Mouse (Mus musculus): ENCODE data around the gene AC131692.1. TPM values are rescaled to one million over a fixed set of nuclear protein-coding genes. Genes with fewer than 3 reads are reported as not detected.

Gene AC131692.1
- polyA plus RNA-seq (2016; fragmentation: Nextera tagmentation; extraction: Ambion mirVana): 0.42 and 0.51 TPM in 2 replicates

DNA sequence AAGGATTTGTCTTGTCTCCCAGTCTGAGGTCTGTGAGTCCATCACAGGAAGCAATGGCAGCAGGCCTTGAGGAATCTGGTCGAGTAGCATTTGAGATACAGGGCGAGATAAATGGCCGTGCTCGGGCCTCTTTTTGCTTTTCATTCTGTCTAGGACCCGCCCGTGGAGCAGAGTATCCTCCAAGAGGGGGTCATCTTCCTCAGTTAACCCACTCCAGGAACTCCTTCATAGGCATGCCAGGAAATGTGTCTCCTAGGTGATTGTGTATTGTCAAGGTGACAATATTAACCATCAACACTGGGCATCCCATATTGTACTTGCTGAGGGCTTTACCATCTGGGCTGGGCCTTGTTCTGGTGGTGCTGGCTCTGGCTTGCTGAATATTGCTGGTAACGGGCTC lies at the start of gene AC131692.1:
Gene AC131692.1, plus strand, starts transcription at position 301 of the 400 bp plus-strand sequence.
- DNase-seq (ENCODE audit: low spot score): no peak
- Histone ChIP-seq H3K4me3 (no peak within 1 kb of the TSS), H3K9me3 (replicated peaks) (no peaks in the 10 kb centered on the region), H3K4me1 (no peaks in the 10 kb centered on the region), H3K27me3 (ENCODE audit: low read depth, poor library complexity, severe bottlenecking) (no peaks in the 10 kb centered on the region), H3K36me3 (peaks cover 92% of the 10 kb centered on the region), H3K27ac (replicated peaks) (no peak within 1 kb of the TSS)
- WGBS: 94% methylated on average over 7 of the region's 7 CpGs

DNA sequence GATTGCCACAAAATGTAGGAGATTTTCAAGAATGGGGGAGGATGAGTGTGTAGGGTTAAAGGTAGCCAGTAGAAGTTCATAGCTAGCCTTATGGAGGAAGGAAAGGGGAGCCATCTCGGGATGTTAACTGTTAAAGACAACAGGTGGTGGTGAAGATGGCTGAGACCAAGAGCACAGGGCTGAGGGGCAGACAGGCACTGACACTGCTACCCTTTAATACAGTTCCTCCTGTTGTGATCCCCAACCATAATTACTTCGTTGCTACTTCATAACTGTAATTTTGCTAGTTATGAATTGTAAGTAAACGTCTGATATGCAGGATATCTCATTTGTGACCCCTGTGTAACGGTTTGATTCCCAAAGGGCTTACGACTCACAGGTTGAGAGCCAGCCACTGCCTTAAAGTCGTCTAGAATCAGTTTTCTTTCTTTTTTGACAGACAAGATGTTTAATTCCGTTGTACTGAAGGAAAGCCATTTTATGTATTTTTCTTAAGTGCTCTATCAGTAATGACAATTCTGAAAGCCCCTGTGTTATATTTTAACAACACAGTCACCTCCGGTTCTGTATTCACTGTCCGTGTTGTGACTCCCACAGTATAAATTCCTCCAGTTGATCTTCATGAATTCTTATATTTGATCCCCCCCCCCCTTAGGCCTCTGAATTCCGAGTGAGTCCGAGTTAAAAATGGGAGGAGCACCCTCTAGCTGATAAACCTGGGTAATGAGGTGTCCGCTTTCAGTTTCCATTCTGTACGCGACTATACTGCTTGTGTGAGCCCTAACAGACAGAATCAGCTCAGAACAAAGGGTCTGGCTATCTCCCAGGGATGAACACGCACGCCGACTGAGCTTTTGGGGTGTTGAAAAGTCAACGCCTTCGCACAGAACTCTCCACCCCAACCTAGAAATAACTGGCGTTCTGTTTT lies 48.6 kb upstream of the AC131692.1 start:
- 25% methylated on average over 20 of the region's 20 CpGs for WGBS
- Histone ChIP-seq H3K4me1 (peaks cover 33% of the 10 kb centered on the region), H3K36me3 (peaks cover 34% of the 10 kb centered on the region), H3K27ac (replicated peaks) (peak overlapping the region; percentile 99), H3K27me3 (ENCODE audit: low read depth, poor library complexity, severe bottlenecking) (no peaks in the 10 kb centered on the region), H3K9me3 (replicated peaks) (no peaks in the 10 kb centered on the region), H3K4me3 (peak overlapping the region; percentile 97)
- no peak for DNase-seq (ENCODE audit: low spot score)

DNA sequence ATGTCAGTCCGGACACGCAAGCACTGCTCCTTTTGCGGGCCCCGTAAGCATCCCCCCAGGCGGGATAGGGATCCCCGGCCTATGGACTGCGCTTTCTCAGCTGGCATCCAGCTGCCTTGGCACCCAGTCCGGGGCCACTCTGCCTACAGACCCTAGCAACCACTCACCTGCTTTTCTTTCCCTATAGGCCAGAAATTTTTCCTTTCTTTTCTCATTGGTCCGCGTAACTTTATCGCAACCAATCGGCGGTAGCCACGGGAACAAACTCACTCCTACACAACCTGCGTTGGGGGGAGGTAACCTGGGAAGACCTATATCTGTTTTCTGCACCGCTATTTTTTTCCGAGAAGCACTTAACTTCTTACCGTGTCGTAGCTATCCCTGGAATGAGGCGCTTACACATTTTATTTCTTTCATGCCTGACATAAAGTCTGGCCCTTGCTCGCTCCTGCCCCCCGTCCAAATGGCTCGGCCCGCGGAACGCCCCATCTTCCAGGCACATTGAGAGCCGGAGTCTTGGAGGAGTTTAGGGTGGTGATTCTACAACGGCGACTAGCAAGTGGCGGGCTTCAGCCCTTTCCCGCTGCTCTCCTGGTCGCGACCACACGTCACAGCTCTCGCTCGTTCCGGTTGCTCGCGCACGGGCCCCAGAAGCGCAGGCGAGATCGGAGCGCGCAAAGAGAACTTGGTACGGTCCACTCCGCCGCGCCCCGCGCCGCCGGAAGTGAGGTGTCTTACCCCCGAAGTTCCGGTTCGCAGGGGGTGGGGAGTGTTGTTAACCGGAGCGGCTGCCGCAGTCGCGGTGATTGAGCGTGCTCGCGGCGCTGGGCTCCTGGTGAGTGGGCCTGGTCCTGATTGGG lies 47.7 kb upstream of the AC131692.1 start, which contains the start of gene Syvn1:
Gene Syvn1, plus strand, starts transcription at position 283 of the 860 bp plus-strand sequence.
- peak; percentile 92 for DNase-seq (ENCODE audit: low spot score)
- under 1% methylated on average over 65 of the region's 65 CpGs for WGBS
- Histone ChIP-seq H3K4me1 (peaks cover 31% of the 10 kb centered on the region), H3K9me3 (replicated peaks) (no peaks in the 10 kb centered on the region), H3K27me3 (ENCODE audit: low read depth, poor library complexity, severe bottlenecking) (no peaks in the 10 kb centered on the region), H3K4me3 (peak within 1 kb of the TSS; percentile 97), H3K27ac (replicated peaks) (peak within 1 kb of the TSS; percentile 99), H3K36me3 (peaks cover 43% of the 10 kb centered on the region)

DNA sequence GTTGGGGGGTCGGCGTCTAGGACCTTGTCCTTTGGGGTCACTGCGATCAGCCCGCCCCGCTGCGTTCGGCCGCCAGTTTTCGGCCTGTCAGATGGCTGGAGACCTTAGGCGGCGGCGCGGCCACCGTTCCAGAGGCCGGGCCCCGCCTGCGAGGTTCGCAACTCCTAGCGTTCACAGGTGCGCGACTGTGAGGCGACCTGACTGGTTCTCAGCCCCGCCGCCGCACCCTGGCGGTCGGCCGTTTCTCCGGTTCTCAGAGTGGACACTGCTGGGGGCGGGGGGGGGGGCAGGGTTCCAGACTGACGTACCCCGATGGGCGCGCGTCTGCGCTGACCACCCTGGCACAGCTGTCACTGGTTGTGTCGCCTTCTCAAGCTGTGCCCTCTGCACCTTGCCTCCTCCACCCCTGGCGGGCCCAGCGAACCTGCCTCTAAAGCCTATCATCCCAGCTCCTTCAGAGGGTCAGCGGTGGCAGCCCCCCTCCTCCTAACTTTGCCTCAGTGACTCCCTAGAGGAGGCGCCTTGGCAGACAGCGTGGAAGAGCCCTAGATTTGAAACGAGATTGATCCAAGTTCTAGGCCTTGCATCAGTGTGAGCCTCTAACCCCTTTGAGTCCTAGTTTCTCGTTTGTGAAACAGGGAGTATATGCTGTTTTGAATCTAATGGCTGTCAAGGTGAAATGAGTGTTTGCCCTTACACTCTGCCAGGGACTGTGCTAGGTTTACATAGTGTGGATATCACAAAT lies 46.9 kb upstream of the AC131692.1 start:
- 3% methylated on average over 44 of the region's 44 CpGs for WGBS
- Histone ChIP-seq H3K4me1 (peaks cover 24% of the 10 kb centered on the region), H3K4me3 (peak overlapping the region; percentile 97), H3K27me3 (ENCODE audit: low read depth, poor library complexity, severe bottlenecking) (no peaks in the 10 kb centered on the region), H3K9me3 (replicated peaks) (no peaks in the 10 kb centered on the region), H3K36me3 (peaks cover 51% of the 10 kb centered on the region), H3K27ac (replicated peaks) (peak overlapping the region; percentile 99)
- no peak for DNase-seq (ENCODE audit: low spot score)

DNA sequence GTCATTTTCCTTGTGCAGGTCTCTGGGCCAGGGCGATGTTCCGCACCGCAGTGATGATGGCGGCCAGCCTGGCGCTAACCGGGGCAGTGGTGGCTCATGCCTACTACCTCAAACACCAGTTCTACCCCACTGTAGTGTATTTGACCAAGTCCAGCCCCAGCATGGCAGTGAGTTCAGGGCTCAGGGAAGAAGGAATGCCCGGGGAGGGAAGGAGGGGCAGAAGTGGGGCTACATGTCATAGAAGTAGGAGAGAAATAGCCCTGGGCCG lies 46.4 kb upstream of the AC131692.1 start:
- H3K36me3 ChIP-seq: peaks cover 56% of the 10 kb centered on the region
- DNase-seq (ENCODE audit: low spot score): no peak
- H3K27me3 ChIP-seq (ENCODE audit: low read depth, poor library complexity, severe bottlenecking): no peaks in the 10 kb centered on the region
- no peaks in the 10 kb centered on the region for H3K9me3 ChIP-seq (replicated peaks)
- H3K27ac ChIP-seq (replicated peaks): no peak overlapping the region
- WGBS: 89% methylated on average over 8 of the region's 8 CpGs
- H3K4me1 ChIP-seq: peaks cover 23% of the 10 kb centered on the region
- peak overlapping the region; percentile 97 for H3K4me3 ChIP-seq

DNA sequence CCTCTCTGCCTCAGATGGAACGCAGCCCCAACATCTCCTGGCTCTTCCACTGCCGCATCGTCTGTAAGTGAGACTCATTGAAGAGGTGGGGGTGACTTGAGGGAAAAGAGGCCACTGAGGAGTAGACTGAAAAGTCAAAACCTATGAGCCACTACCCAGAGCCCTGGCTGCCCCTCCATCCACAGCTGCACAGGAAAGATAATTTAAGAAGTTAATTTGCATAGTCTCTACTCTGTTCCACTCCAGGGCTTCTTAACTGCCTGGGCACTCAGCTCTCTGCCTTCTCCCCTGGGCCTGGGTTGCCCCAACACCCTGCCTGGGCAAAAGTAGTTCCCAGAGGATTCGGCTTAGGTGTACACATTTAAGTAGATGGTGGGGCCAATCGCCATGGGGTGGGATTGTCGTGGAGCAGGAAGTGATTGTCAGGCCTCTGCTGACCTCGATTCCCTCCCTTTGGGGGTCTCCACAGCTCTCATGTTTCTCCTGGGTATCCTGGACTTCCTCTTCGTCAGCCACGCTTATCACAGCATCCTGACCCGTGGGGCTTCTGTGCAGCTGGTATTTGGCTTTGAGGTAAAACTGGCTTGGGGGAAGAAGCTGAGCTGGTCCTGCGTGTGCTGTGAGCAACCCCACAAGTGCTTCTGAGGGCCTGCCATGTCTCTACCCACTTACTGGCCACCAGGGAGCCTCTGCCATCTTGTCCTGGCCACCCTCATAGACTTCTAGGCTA lies 45.4 kb upstream of the AC131692.1 start:
- H3K36me3 ChIP-seq: peaks cover 66% of the 10 kb centered on the region
- no peaks in the 10 kb centered on the region for H3K27me3 ChIP-seq (ENCODE audit: low read depth, poor library complexity, severe bottlenecking)
- DNase-seq (ENCODE audit: low spot score): no peak
- H3K9me3 ChIP-seq (replicated peaks): no peaks in the 10 kb centered on the region
- peak overlapping the region; percentile 97 for H3K4me3 ChIP-seq
- H3K27ac ChIP-seq (replicated peaks): no peak overlapping the region
- peaks cover 23% of the 10 kb centered on the region for H3K4me1 ChIP-seq
- WGBS: 91% methylated on average over 11 of the region's 11 CpGs

DNA sequence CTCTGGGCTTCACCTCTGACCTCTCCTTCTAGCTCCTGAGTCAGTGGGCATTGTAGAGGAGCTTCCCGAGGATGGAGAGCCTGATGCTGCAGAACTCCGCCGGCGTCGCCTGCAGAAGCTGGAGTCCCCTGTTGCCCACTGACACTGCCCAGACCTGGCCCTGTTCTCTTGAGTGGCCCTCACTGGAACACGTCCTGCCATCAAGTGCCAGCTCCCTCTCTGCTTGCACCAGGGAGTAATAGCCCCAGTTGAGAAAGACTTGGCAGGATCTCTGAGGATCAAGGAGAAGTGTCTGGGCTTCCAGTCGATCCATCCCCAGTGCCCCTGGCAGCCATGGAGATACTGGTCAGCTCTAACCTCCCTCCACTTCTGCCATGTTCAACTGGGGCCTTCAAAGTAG lies 41.7 kb upstream of the AC131692.1 start:
- H3K4me3 ChIP-seq: peak overlapping the region; percentile 8; the same call in 1 of the 2 replicates
- H3K4me1 ChIP-seq: peaks cover 20% of the 10 kb centered on the region
- H3K27ac ChIP-seq (replicated peaks): no peak overlapping the region
- WGBS: 88% methylated on average over 7 of the region's 7 CpGs
- H3K9me3 ChIP-seq (replicated peaks): no peaks in the 10 kb centered on the region
- DNase-seq (ENCODE audit: low spot score): no peak
- peaks cover 83% of the 10 kb centered on the region for H3K36me3 ChIP-seq
- H3K27me3 ChIP-seq (ENCODE audit: low read depth, poor library complexity, severe bottlenecking): no peaks in the 10 kb centered on the region

DNA sequence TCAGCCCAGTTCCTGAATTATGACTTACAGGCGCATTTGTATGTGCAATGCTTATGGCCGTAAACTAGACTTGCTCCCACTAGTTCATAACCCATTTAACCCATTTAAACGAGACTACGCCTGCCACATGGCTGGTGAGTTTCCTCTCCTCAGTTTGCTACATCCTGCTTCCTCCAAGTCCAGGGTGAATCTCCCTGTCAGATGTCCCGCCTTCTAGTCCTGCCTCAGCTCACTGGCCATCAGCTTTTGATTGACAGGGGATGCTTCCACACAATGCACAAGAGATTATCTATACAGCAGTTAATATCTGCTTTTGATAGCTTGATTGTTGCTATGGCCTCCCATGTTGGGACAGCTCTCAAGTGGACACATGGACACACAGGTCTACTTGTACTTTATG lies 39.9 kb upstream of the AC131692.1 start:
- Histone ChIP-seq H3K27ac (replicated peaks) (no peak overlapping the region), H3K4me3 (no peak overlapping the region), H3K9me3 (replicated peaks) (no peaks in the 10 kb centered on the region), H3K36me3 (peaks cover 77% of the 10 kb centered on the region), H3K27me3 (ENCODE audit: low read depth, poor library complexity, severe bottlenecking) (no peaks in the 10 kb centered on the region), H3K4me1 (peaks cover 20% of the 10 kb centered on the region)
- no peak for DNase-seq (ENCODE audit: low spot score)
- 91% methylated on average over 5 of the region's 5 CpGs for WGBS

DNA sequence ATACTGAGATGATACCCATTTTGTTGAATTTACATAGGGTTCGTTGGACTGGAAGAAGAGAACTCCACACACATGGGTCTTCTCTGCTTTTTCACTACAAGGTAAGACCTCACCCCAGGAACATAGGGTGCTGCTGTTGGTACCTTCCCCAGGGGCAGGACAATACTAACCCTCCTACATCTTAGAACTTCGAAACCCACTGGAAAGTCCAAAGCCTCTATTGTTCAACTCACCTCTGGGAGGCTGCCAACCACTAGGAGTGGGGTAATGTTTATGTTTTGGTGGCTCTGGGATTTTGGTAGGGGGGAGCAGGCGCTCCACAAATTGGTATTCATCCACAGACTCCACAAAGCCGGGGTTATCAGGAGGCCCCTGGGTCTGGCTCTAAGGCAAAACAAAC lies 37.5 kb upstream of the AC131692.1 start:
- Histone ChIP-seq H3K27me3 (ENCODE audit: low read depth, poor library complexity, severe bottlenecking) (no peaks in the 10 kb centered on the region), H3K9me3 (replicated peaks) (no peaks in the 10 kb centered on the region), H3K4me3 (peak overlapping the region; percentile 92), H3K27ac (replicated peaks) (peak overlapping the region; percentile 96; the same call in 1 of the 2 replicates), H3K36me3 (peaks cover 64% of the 10 kb centered on the region), H3K4me1 (peaks cover 30% of the 10 kb centered on the region)
- no peak for DNase-seq (ENCODE audit: low spot score)
- 65% methylated on average over 4 of the region's 4 CpGs for WGBS

DNA sequence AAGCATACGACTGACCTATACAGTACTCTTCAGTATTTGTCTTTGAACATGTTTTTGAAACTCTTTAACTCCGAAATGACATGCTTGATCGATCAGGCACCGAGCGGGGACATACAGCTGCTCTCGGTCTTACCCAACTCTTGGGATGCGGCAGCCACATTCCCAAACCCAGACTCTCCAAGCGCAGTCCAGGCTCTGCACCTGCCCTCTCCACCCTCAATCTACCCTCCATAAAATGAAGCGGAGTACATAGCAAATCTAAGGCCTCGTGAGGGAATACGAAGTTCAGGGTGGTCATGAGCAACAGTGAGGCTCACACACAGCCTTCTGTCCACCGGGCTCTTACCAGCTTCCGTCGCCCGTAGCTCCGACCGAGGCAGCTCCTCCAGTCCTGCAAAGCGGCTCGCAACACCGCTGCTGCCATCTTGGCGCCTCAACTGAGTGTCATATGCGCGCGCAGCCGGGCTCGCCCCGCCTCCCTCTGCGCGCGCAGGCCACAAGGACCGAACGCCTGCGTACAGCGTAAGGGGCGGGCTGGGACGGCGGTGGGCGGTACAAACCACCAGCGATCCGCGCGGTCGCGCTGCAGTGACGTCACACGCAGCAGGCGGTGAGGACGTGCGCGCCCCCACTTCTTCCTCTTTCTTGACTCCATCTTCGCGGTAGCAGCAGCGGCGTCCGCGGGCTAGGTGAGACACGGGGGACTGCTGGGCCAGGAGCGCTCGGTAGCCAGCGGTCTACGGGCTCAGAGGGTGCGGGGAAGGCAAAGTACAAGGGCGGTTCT lies 36.7 kb upstream of the AC131692.1 start, which contains the start of the genes Mrpl49 and Fau:
Gene Mrpl49, minus strand, starts transcription at position 473 of the 784 bp plus-strand sequence.
Gene Fau, plus strand, starts transcription at position 532 of the 784 bp plus-strand sequence.
- peaks cover 58% of the 10 kb centered on the region for H3K36me3 ChIP-seq
- H3K9me3 ChIP-seq (replicated peaks): no peaks in the 10 kb centered on the region
- H3K4me3 ChIP-seq: peak within 1 kb of the TSS; percentile 92
- no peaks in the 10 kb centered on the region for H3K27me3 ChIP-seq (ENCODE audit: low read depth, poor library complexity, severe bottlenecking)
- under 1% methylated on average over 63 of the region's 63 CpGs for WGBS
- H3K27ac ChIP-seq (replicated peaks): peak within 1 kb of the TSS; percentile 96
- DNase-seq (ENCODE audit: low spot score): peak; percentile 98
- peaks cover 38% of the 10 kb centered on the region for H3K4me1 ChIP-seq

DNA sequence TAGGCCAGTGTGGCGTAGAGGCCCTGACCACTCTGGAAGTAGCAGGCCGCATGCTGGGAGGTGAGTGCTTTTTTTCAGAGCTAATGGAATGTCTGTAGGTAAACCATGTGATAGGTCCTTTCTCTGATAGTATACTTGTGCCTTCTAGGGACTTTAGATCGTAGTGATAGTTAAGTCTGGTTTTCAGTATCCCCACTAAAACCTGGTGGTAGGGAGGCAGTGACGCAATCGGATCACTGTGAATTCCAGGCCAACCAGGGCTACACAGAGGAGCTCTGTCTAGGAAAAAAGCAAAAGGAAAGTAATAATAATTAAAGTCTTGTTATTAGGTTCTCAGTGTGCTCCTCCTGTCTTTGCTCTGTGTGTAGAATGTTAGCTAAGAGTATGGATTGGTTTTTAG lies 35.7 kb upstream of the AC131692.1 start:
- Histone ChIP-seq H3K4me1 (peaks cover 49% of the 10 kb centered on the region), H3K36me3 (peaks cover 58% of the 10 kb centered on the region), H3K4me3 (peak overlapping the region; percentile 92), H3K27me3 (ENCODE audit: low read depth, poor library complexity, severe bottlenecking) (no peaks in the 10 kb centered on the region), H3K27ac (replicated peaks) (peak overlapping the region; percentile 96), H3K9me3 (replicated peaks) (no peaks in the 10 kb centered on the region)
- no peak for DNase-seq (ENCODE audit: low spot score)
- WGBS: 40% methylated on average over 5 of the region's 5 CpGs
